Mouse (Mus musculus) lung, adult 2 months (tissue): ENCODE results near the gene Gm5152. TPM values are rescaled to one million over a fixed set of nuclear protein-coding genes. Genes with fewer than 3 reads are reported as not detected.
"Not testable (repeated sequence)": the region's sequence is repeated elsewhere in the genome, so short reads cannot be mapped to it uniquely, and the experiment has no call there.

Source experiments
- DNase-seq: peaks from one replicate; pipeline ENCODE4 v3.0.0; 2022
- H3K4me1 ChIP-seq: fragments of 200-500 bp; 2 replicates; pipeline ENCODE4 v1.6.1; 2011; ENCODE audit warnings: low read length; ENCODE audit not compliant: control insufficient read depth, insufficient read depth
- H3K4me3 ChIP-seq: fragments of 200-500 bp; replicated peaks from 2 replicates; pipeline ENCODE3; 2011; ENCODE audit warnings: low read depth, mild to moderate bottlenecking, control low read depth, low read length; ENCODE audit errors: extremely low read depth
- CTCF ChIP-seq: fragments of 200-500 bp; IDR thresholded peaks from 2 replicates; pipeline ENCODE4 v1.5.1; 2011; ENCODE audit warnings: mild to moderate bottlenecking, low read length, control low read depth; ENCODE audit not compliant: insufficient read depth
- POLR2A ChIP-seq: fragments of 200-500 bp; IDR thresholded peaks from 2 replicates; pipeline ENCODE4 v1.6.1; 2011; ENCODE audit warnings: low read depth, mild to moderate bottlenecking, control low read depth, low read length, borderline replicate concordance; ENCODE audit errors: extremely low read depth
- WGBS: fragments of 180-500 bp; shearing (Covaris S2); methylation state at CpG from one replicate; pipeline ENCODE4 v1.1.7; 2018; 5-methylcytosine and 5-hydroxymethylcytosine counted together
- polyA plus RNA-seq: library from polyadenylated mRNA; depleted of rRNA; stranded (reverse); fragments of >200 nt; gene quantifications from 2 replicates; pipeline ENCODE4 v1.2.3, GENCODE M21; 2012; rRNA removed

Gm5152 gene
- polyA plus RNA-seq, result not detected in 2 replicates

DNA sequence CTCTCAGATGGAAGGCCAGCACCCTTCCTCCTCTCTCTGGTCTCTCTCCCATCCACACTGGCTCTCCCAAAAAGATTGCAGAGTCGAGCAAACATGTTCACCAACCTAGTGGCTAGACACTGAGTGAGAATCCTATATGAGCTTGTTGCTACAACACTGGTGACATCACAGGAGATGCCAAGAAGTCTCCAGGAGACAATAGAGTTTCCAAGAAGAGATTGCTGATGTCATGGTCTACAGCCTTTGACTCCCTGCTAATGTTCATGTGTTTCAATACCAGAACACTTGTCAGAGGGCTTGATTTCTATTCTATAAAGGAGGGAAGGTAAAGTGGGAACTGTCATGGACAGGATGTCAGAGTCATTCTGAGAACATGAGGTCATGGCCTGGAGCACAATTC is at the start of gene Gm5152:
Gm5152 (minus strand) TSS at position 101 of the 400 bp plus-strand sequence.
- DNase-seq, H3K4me1 ChIP-seq, H3K4me3 ChIP-seq: not testable (repeated sequence)
- WGBS, result no CpG with 5 or more reads among the region's 1 CpGs

DNA sequence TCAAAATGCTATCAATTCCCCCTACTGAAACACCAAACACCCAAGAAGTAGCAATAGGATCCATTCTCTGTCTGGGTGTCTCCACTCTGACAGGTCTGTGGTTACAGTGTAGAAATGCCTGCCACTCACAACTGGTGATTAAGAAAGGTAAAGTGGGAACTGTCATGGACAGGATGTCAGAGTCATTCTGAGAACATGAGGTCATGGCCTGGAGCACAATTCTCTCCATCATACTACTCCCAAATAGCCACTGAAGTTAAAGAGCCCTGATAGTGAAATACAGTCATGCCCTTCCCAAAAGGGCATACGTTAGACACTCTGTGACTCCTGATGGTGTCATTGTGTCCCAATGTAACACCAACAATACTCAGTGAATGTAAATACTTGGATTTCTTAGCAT is 8.4 kb upstream of the Gm5152 start:
- DNase-seq, H3K4me3 ChIP-seq, H3K4me1 ChIP-seq: not testable (repeated sequence)
- WGBS, result 76% methylated on average over 1 of the region's 1 CpGs

- not testable (repeated sequence) for DNase-seq, H3K4me3 ChIP-seq, H3K4me1 ChIP-seq
Observed at GRCm38 (mm10) chr5:10245770-10246169, 556 bp downstream of the Gm5152 start.

DNA sequence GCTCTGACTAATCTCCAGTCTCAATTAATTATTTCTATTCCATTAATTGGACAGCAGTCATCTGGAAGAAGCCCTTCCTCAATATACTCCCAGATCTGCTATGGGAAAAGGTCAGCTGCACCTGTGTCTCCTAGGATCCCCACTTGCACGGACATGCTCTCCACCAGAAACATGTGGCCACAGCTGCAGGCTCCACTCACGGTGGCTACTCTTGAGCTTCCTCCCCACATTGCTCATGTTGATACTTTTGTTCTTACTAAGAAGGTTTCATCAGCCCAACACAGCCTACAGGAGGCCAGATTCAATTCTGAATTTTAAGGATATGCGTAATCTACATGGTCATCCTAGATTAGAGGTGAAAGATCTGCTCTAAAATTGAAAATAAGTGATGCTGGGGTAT is 5.9 kb downstream of the Gm5152 start:
- not testable (repeated sequence) for H3K4me3 ChIP-seq, DNase-seq, H3K4me1 ChIP-seq
- WGBS, result 70% methylated on average over 3 of the region's 3 CpGs

- no peak overlapping the region for H3K4me3 ChIP-seq
- TF ChIP-seq CTCF (no peak), POLR2A (no peak)
- no peak for DNase-seq
- no peaks in the 10 kb centered on the region for H3K4me1 ChIP-seq
Observed at GRCm38 (mm10) chr5:10220317-10220716, 26.0 kb downstream of the Gm5152 start.

DNA sequence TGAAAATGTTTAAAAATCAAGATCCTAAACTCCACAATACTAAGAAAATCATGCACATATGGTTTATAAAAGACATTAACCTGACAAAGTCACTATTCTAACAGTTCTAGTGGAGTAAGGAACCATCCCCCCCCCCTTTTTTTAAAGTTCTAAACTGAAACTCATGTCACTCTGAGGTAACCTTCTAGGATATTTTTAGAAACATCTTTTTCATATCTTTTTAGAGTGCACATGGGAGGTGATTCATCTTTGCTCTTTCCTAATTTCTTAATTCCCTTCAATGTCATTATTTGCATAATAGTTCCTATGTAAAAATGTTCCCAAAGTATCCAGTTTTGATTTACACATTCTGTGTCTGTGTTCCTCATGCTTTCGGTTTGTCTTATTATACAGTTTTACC is 43.3 kb downstream of the Gm5152 start:
- TF ChIP-seq POLR2A, result no peak
- no peak for TF ChIP-seq CTCF
- no peak for DNase-seq
- Histone ChIP-seq H3K4me3 (no peak overlapping the region), H3K4me1 (no peaks in the 10 kb centered on the region)
- 82% methylated on average over 1 of the region's 1 CpGs for WGBS

- WGBS, result 50% methylated on average over 1 of the region's 1 CpGs
- TF ChIP-seq CTCF (no peak), POLR2A (no peak)
- Histone ChIP-seq H3K4me3 (no peak overlapping the region), H3K4me1 (no peaks in the 10 kb centered on the region)
- no peak for DNase-seq
Observed at GRCm38 (mm10) chr5:10196880-10197279, 49.4 kb downstream of the Gm5152 start.
